Mouse (Mus musculus) liver, embryonic 14.5 days (tissue): ENCODE measurements around the gene Crabp2.

ENCODE experiments used
- CTCF ChIP-seq: IDR thresholded peaks from 2 replicates; pipeline ENCODE4 v1.5.1; 2016; ENCODE audit warnings: antibody characterized with exemption, low read depth, control low read depth
- EP300 ChIP-seq: IDR thresholded peaks from 2 replicates; pipeline ENCODE4 v1.6.1; 2016; ENCODE audit warnings: antibody characterized with exemption, low read depth

DNA sequence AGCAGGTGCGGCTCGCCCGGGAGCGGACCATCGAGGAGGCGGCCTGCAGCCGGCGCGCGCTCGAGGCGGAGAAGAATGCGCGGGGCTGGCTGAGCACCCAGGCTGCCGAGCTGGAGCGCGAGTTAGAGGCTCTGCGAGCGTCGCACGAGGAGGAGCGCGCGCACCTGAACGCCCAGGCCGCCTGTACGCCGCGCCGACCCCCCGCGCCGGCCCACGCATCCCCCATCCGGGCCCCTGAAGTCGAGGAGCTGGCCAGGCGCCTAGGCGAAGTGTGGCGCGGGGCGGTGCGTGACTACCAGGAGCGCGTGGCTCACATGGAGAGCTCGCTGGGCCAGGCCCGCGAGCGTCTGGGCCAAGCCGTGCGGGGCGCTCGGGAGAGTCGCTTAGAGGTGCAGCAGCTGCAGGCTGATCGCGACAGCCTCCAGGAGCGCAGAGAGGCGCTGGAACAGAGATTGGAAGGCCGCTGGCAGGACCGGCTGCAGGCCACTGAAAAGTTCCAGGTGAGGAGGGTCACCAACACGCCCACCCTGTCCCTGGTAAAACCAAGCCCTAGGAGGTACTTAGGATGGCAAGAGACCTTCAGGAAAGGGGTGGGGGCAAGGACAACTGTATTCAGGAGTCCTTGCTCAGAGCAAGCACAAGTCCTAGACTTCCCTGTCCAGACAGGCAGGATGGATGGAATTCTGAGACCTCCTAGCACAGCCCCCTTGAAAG, 23.2 kb downstream of the Crabp2 start:
- TF ChIP-seq CTCF, result no peak
- TF ChIP-seq EP300, result no peak
